Mouse (Mus musculus): ENCODE results near the gene Rere. TPM values are rescaled to one million over a fixed set of nuclear protein-coding genes. Genes with fewer than 3 reads are reported as not detected.

Rere gene
- polyA plus RNA-seq, 1 experiment from 2014 or later: 28.4 TPM

- H3K9me3 ChIP-seq: no peaks in the 10 kb centered on the region
- H3K4me3 ChIP-seq (replicated peaks): no peak overlapping the region
- no peaks in the 10 kb centered on the region for H3K36me3 ChIP-seq
- peak; percentile 50 for ATAC-seq
- no peaks in the 10 kb centered on the region for H3K27me3 ChIP-seq (replicated peaks)
- H3K27ac ChIP-seq: peak overlapping the region; percentile 45; the same call in 1 of the 2 replicates
- peaks cover 27% of the 10 kb centered on the region for H3K4me1 ChIP-seq (replicated peaks)
- H3K4me2 ChIP-seq (replicated peaks): no peak overlapping the region
- WGBS: 50% methylated on average over 6 of the region's 6 CpGs
- H3K9ac ChIP-seq: no peak overlapping the region
Measured at GRCm38 (mm10) chr4:150366510-150367208, 85.2 kb downstream of the Rere start.

- Histone ChIP-seq H3K27me3 (replicated peaks) (no peaks in the 10 kb centered on the region), H3K9me3 (no peaks in the 10 kb centered on the region), H3K9ac (peak overlapping the region; percentile 75), H3K4me2 (replicated peaks) (peak overlapping the region; percentile 94), H3K27ac (peak overlapping the region; percentile 90), H3K4me1 (replicated peaks) (peaks cover 50% of the 10 kb centered on the region), H3K36me3 (no peaks in the 10 kb centered on the region), H3K4me3 (replicated peaks) (peak overlapping the region; percentile 64)
- peak; percentile 90 for ATAC-seq
- WGBS: under 1% methylated on average over 58 of the region's 58 CpGs
Measured at GRCm38 (mm10) chr4:150371580-150372380, 90.3 kb downstream of the Rere start.

DNA sequence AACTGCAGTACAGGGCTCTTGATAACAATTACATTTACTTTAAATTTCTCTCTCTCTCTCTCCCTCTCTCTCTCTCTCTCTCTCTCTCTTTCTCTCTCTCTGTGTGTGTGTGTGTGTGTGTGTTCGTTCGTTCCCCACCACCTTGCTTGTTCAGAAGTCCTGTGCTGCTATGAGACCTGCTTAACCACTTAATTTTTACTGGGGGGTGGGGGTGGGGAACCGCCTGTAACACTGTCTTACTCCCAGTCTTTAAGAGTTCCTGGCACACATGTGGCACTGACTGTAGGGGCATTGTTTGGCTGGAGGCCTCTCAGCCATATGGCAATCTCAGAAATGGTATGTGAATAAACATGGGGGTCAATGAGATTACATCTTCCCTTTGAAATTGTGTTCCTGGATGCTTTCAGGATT is 91.2 kb downstream of the Rere start:
- H3K9ac ChIP-seq: no peak overlapping the region
- H3K4me1 ChIP-seq (replicated peaks): peaks cover 50% of the 10 kb centered on the region
- no peaks in the 10 kb centered on the region for H3K27me3 ChIP-seq (replicated peaks)
- ATAC-seq: 0 out of 2 replicates have a peak, but pooled peaks have one; percentile 33
- WGBS: 7% methylated on average over 3 of the region's 3 CpGs
- peak overlapping the region; percentile 64 for H3K4me3 ChIP-seq (replicated peaks)
- H3K9me3 ChIP-seq: no peaks in the 10 kb centered on the region
- H3K4me2 ChIP-seq (replicated peaks): peak overlapping the region; percentile 94
- no peaks in the 10 kb centered on the region for H3K36me3 ChIP-seq
- peak overlapping the region; percentile 90 for H3K27ac ChIP-seq

GRCm38 (mm10) chr4:150373111-150374109 is 92.0 kb downstream of the Rere start:
- Histone ChIP-seq H3K4me2 (replicated peaks) (peak overlapping the region; percentile 94), H3K4me1 (replicated peaks) (peaks cover 51% of the 10 kb centered on the region)
- ATAC-seq: peak; percentile 16; the same call in 1 of the 2 replicates

DNA sequence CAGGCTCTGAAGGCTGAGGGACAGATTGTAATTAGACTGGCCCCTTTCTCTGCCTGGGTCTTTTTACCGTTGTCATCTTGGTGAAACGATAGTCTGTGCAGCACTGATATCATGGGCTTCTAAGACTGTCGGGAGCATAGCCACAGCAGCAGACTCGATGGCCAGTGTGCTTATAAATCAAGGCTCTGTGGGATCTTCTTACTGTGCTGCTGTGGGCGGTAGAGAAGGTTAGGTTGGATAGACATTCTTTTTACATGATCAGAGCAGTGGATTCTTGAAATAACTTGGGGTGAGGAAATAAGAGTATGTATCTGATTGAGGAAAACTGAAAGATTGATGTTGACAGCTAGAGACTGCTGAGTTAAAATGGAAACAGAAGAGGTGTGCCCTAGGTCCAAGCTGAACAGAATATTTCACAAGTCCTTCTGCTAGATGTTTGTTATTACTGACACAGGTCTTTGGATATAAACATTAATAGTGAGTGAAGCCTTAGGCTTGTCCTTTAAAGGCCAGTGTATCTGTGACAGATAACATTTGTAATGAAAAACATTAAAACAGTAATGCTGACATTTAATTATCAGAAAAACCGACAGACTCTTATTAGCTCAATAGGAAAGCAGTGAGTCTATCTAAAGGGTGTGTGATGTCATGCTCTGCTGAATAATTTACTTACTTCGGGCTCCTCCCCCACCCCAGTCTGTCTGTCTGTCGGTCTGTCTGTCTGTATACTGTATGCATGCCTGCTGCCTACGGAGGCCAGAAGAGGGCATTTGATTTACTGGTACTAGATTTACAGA is 93.4 kb downstream of the Rere start:
- no peak overlapping the region for H3K27ac ChIP-seq
- no peak for ATAC-seq
- 30% methylated on average over 9 of the region's 9 CpGs for WGBS
- H3K9me3 ChIP-seq: no peaks in the 10 kb centered on the region
- no peak overlapping the region for H3K4me3 ChIP-seq (replicated peaks)
- H3K4me1 ChIP-seq (replicated peaks): peaks cover 48% of the 10 kb centered on the region
- no peak overlapping the region for H3K9ac ChIP-seq
- no peaks in the 10 kb centered on the region for H3K36me3 ChIP-seq
- no peaks in the 10 kb centered on the region for H3K27me3 ChIP-seq (replicated peaks)
- peak overlapping the region; percentile 1; the same call in 1 of the 2 replicates for H3K4me2 ChIP-seq (replicated peaks)

More at GRCm38 (mm10) chr4:150373111-150374109, 92.0 kb downstream of the Rere start:
- H3K36me3 ChIP-seq: no peaks in the 10 kb centered on the region
- WGBS: 8% methylated on average over 15 of the region's 15 CpGs
- H3K4me3 ChIP-seq (replicated peaks): peak overlapping the region; percentile 64
- H3K9me3 ChIP-seq: no peaks in the 10 kb centered on the region
- H3K9ac ChIP-seq: 0 out of 2 replicates have a peak overlapping the region, but pooled peaks have one; percentile 28
- H3K27me3 ChIP-seq (replicated peaks): no peaks in the 10 kb centered on the region
- peak overlapping the region; percentile 42 for H3K27ac ChIP-seq

DNA sequence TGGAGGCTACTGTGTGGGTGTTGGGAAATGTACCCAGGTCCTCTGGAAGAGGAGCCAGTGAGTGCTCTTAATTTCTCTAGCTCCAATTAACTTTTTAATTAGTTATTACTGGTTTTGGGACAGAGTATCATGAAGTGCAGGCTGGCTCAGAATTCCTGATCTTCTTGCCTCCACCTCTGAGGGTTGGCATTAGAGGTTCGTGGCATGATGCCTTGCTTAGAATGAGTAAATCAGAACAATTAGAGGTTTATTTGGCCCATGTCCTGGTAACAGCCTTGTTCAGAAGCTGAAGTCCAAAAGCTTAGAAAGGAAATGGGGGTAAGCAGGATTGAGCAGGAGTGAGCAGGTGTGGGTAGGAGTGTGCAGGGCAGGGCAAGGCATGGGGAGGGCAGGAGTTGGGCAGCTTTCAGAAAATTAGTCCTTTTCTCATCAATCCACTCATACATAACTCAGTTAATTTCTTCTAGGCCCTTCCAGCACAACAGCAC is 94.0 kb downstream of the Rere start:
- no peak overlapping the region for H3K9ac ChIP-seq
- ATAC-seq: no peak
- no peak overlapping the region for H3K27ac ChIP-seq
- no peak overlapping the region for H3K4me3 ChIP-seq (replicated peaks)
- 77% methylated on average over 1 of the region's 1 CpGs for WGBS
- peaks cover 47% of the 10 kb centered on the region for H3K4me1 ChIP-seq (replicated peaks)
- no peaks in the 10 kb centered on the region for H3K27me3 ChIP-seq (replicated peaks)
- H3K36me3 ChIP-seq: no peaks in the 10 kb centered on the region
- H3K4me2 ChIP-seq (replicated peaks): no peak overlapping the region
- H3K9me3 ChIP-seq: no peaks in the 10 kb centered on the region

GRCm38 (mm10) chr4:150379313-150379712 is 97.9 kb downstream of the Rere start:
- peak; percentile 50; the same call in 1 of the 2 replicates for ATAC-seq
- no peaks in the 10 kb centered on the region for H3K27me3 ChIP-seq (replicated peaks)
- no peak overlapping the region for H3K4me2 ChIP-seq (replicated peaks)
- no peaks in the 10 kb centered on the region for H3K36me3 ChIP-seq
- no peaks in the 10 kb centered on the region for H3K9me3 ChIP-seq
- WGBS: 63% methylated on average over 6 of the region's 6 CpGs
- H3K9ac ChIP-seq: no peak overlapping the region
- no peak overlapping the region for H3K4me3 ChIP-seq (replicated peaks)
- peaks cover 24% of the 10 kb centered on the region for H3K4me1 ChIP-seq (replicated peaks)
- peak overlapping the region; percentile 25; the same call in 1 of the 2 replicates for H3K27ac ChIP-seq

GRCm38 (mm10) chr4:150379772-150380171 is 98.3 kb downstream of the Rere start:
- no peaks in the 10 kb centered on the region for H3K36me3 ChIP-seq
- H3K9me3 ChIP-seq: no peaks in the 10 kb centered on the region
- H3K4me1 ChIP-seq (replicated peaks): peaks cover 21% of the 10 kb centered on the region
- no peak overlapping the region for H3K9ac ChIP-seq
- H3K4me3 ChIP-seq (replicated peaks): no peak overlapping the region
- WGBS: 11% methylated on average over 2 of the region's 2 CpGs
- no peaks in the 10 kb centered on the region for H3K27me3 ChIP-seq (replicated peaks)
- H3K4me2 ChIP-seq (replicated peaks): no peak overlapping the region
- no peak overlapping the region for H3K27ac ChIP-seq
- ATAC-seq: peak; percentile 87

DNA sequence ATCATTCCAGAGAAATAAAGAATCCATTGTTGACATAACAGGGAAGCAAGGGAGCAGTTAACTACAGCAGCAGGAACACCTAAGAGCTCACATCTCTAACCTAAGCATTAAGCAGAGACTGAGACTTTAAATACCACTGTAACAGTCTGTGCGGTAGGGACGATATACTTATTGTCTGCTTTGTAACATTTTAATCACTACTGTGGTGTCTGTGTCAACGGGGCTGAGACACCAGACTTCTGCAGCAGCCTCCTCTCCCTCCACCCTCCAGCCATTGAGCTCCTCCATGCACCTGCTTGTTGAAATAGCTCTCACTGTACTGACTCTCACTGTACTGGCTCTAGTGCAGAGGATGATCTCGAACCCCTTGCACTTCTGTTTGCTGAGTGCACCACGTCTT is 98.8 kb downstream of the Rere start:
- no peak; the same call in 1 of the 2 replicates for ATAC-seq
- H3K27me3 ChIP-seq (replicated peaks): no peaks in the 10 kb centered on the region
- peaks cover 19% of the 10 kb centered on the region for H3K4me1 ChIP-seq (replicated peaks)
- H3K36me3 ChIP-seq: no peaks in the 10 kb centered on the region
- no peaks in the 10 kb centered on the region for H3K9me3 ChIP-seq
- no peak overlapping the region for H3K4me2 ChIP-seq (replicated peaks)
- peak overlapping the region; percentile 4; the same call in 1 of the 2 replicates for H3K27ac ChIP-seq
- no peak overlapping the region for H3K4me3 ChIP-seq (replicated peaks)
- WGBS: 58% methylated on average over 5 of the region's 5 CpGs
- no peak overlapping the region for H3K9ac ChIP-seq

DNA sequence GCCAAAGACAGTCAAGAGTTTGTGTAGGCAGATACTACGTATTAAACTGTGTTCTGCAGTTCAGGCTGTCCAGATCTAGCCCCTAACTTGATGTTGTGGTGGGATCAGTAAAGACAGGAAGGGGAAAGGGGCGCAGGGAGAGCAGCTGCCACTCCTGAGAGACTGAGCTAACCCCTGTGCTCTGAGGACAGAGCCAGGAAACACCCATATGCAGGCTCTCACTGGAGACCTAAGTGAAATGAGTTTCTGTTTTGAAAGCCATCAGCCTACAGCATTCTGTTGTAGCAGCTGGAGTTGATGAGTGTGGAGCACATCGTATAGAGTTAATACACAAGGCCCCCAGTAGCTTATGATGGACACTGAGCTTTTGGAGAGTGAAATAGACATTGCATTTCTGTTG is 101.1 kb downstream of the Rere start:
- Histone ChIP-seq H3K36me3 (no peaks in the 10 kb centered on the region), H3K4me3 (replicated peaks) (no peak overlapping the region), H3K4me1 (replicated peaks) (peaks cover 14% of the 10 kb centered on the region; the same call in 1 of the 2 replicates), H3K9ac (no peak overlapping the region), H3K27me3 (replicated peaks) (no peaks in the 10 kb centered on the region), H3K9me3 (no peaks in the 10 kb centered on the region), H3K4me2 (replicated peaks) (no peak overlapping the region), H3K27ac (no peak overlapping the region)
- 67% methylated on average over 3 of the region's 3 CpGs for WGBS
- ATAC-seq: no peak

DNA sequence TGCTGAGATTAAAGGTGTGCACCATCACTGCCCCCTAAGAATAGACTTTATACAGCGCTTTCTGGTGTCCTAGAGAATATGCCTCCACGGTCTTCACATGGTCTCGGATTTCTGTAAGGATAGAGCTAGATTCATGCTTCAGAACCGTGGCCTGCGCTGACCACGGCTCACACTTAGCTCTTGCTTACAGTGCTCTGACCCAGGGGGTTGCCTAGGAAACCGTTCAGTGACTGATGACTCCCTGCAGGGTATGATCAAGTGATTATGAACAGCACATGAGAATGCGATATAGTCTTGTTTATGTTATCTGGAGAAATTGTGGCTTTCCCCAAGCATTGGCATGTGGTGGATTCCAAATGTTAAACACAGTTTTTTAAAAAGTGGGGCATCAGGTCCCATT is 103.0 kb downstream of the Rere start:
- Histone ChIP-seq H3K9me3 (no peaks in the 10 kb centered on the region), H3K36me3 (no peaks in the 10 kb centered on the region), H3K27ac (no peak overlapping the region), H3K4me1 (replicated peaks) (peaks cover 15% of the 10 kb centered on the region; the same call in 1 of the 2 replicates), H3K4me3 (replicated peaks) (no peak overlapping the region), H3K27me3 (replicated peaks) (no peaks in the 10 kb centered on the region), H3K9ac (no peak overlapping the region), H3K4me2 (replicated peaks) (no peak overlapping the region)
- 56% methylated on average over 8 of the region's 8 CpGs for WGBS
- no peak for ATAC-seq

Data from intestine, embryonic 15.5 days (tissue).